Mouse (Mus musculus): ENCODE results near the gene Pagr1a. TPM values are rescaled to one million over a fixed set of nuclear protein-coding genes. Genes with fewer than 3 reads are reported as not detected.

Gene Pagr1a
- polyA plus RNA-seq, 2 experiments, result 31.9 to 47.6 TPM

GRCm38 (mm10) chr7:126996449-126996848, 20.7 kb downstream of the Pagr1a start:
- Histone ChIP-seq H3K27ac (replicated peaks; ENCODE audit: low read depth, low read length) (no peak overlapping the region), H3K4me1 (ENCODE audit: control insufficient read depth, insufficient read depth, low read length) (no peaks in the 10 kb centered on the region), H3K9ac (ENCODE audit: low read depth, low read length, severe bottlenecking) (no peak overlapping the region), H3K4me3 (replicated peaks; ENCODE audit: low read length) (no peak overlapping the region), H3K9me3 (ENCODE audit: control insufficient read depth, low read length) (no peaks in the 10 kb centered on the region), H3K36me3 (ENCODE audit: control insufficient read depth, insufficient read depth, low read length) (no peaks in the 10 kb centered on the region), H3K4me2 (replicated peaks; ENCODE audit: low read depth, low read length, severe bottlenecking) (no peak overlapping the region), H3K27me3 (ENCODE audit: control insufficient read depth, insufficient read depth, low read length) (no peaks in the 10 kb centered on the region)
- no peak for TF ChIP-seq POLR2A (IDR thresholded peaks at IDR 0.05; ENCODE audit: borderline replicate concordance, extremely low read depth, insufficient read depth, insufficient read length)
- WGBS, result 84% methylated on average over 4 of the region's 4 CpGs
- no peak for ATAC-seq (ENCODE audit: low FRiP score, low read depth)
- DNase-seq (ENCODE audit: low spot score), result no peak

- H3K4me1 ChIP-seq (ENCODE audit: control insufficient read depth, insufficient read depth, low read length), result no peaks in the 10 kb centered on the region
- 62% methylated on average over 8 of the region's 8 CpGs for WGBS
These were observed 28.3 kb downstream of the Pagr1a start for GRCm38 (mm10) chr7:126988816-126989215.

GRCm38 (mm10) chr7:126986319-126986718, 30.8 kb downstream of the Pagr1a start:
- H3K9me3 ChIP-seq (ENCODE audit: control insufficient read depth, low read length), result no peaks in the 10 kb centered on the region
- no peak overlapping the region for H3K9ac ChIP-seq (ENCODE audit: low read depth, low read length, severe bottlenecking)
- no peak overlapping the region for H3K27ac ChIP-seq (replicated peaks; ENCODE audit: low read depth, low read length)
- DNase-seq (ENCODE audit: low spot score) (peak; percentile 7), ATAC-seq (ENCODE audit: low FRiP score, low read depth) (no peak)
- WGBS, result 36% methylated on average over 9 of the region's 9 CpGs
- H3K4me2 ChIP-seq (replicated peaks; ENCODE audit: low read depth, low read length, severe bottlenecking), result no peak overlapping the region
- H3K36me3 ChIP-seq (ENCODE audit: control insufficient read depth, insufficient read depth, low read length), result peaks cover 2% of the 10 kb centered on the region; the same call in 1 of the 2 replicates
- H3K4me3 ChIP-seq (replicated peaks; ENCODE audit: low read length), result no peak overlapping the region
- no peaks in the 10 kb centered on the region for H3K4me1 ChIP-seq (ENCODE audit: control insufficient read depth, insufficient read depth, low read length)
- no peaks in the 10 kb centered on the region for H3K27me3 ChIP-seq (ENCODE audit: control insufficient read depth, insufficient read depth, low read length)
- no peak for TF ChIP-seq POLR2A (IDR thresholded peaks at IDR 0.05; ENCODE audit: borderline replicate concordance, extremely low read depth, insufficient read depth, insufficient read length)

More at GRCm38 (mm10) chr7:126988816-126989215, 28.3 kb downstream of the Pagr1a start:
- Histone ChIP-seq H3K27ac (replicated peaks; ENCODE audit: low read depth, low read length) (no peak overlapping the region), H3K9ac (ENCODE audit: low read depth, low read length, severe bottlenecking) (no peak overlapping the region), H3K4me3 (replicated peaks; ENCODE audit: low read length) (no peak overlapping the region), H3K9me3 (ENCODE audit: control insufficient read depth, low read length) (no peaks in the 10 kb centered on the region), H3K36me3 (ENCODE audit: control insufficient read depth, insufficient read depth, low read length) (no peaks in the 10 kb centered on the region), H3K4me2 (replicated peaks; ENCODE audit: low read depth, low read length, severe bottlenecking) (no peak overlapping the region), H3K27me3 (ENCODE audit: control insufficient read depth, insufficient read depth, low read length) (no peaks in the 10 kb centered on the region)
- no peak for ATAC-seq (ENCODE audit: low FRiP score, low read depth)
- DNase-seq (ENCODE audit: low spot score), result no peak
- TF ChIP-seq POLR2A (IDR thresholded peaks at IDR 0.05; ENCODE audit: borderline replicate concordance, extremely low read depth, insufficient read depth, insufficient read length), result no peak

- Histone ChIP-seq H3K4me3 (replicated peaks; ENCODE audit: low read length) (no peak overlapping the region), H3K9me3 (ENCODE audit: control insufficient read depth, low read length) (no peaks in the 10 kb centered on the region), H3K27ac (replicated peaks; ENCODE audit: low read depth, low read length) (no peak overlapping the region), H3K4me1 (ENCODE audit: control insufficient read depth, insufficient read depth, low read length) (no peaks in the 10 kb centered on the region), H3K4me2 (replicated peaks; ENCODE audit: low read depth, low read length, severe bottlenecking) (no peak overlapping the region), H3K9ac (ENCODE audit: low read depth, low read length, severe bottlenecking) (no peak overlapping the region), H3K27me3 (ENCODE audit: control insufficient read depth, insufficient read depth, low read length) (no peaks in the 10 kb centered on the region), H3K36me3 (ENCODE audit: control insufficient read depth, insufficient read depth, low read length) (peaks cover 15% of the 10 kb centered on the region)
- 24% methylated on average over 10 of the region's 10 CpGs for WGBS
- ATAC-seq (ENCODE audit: low FRiP score, low read depth) (no peak), DNase-seq (ENCODE audit: low spot score) (no peak)
- TF ChIP-seq POLR2A (IDR thresholded peaks at IDR 0.05; ENCODE audit: borderline replicate concordance, extremely low read depth, insufficient read depth, insufficient read length), result no peak
These were observed 32.3 kb downstream of the Pagr1a start for GRCm38 (mm10) chr7:126984667-126985444.

GRCm38 (mm10) chr7:126983113-126983512, 34.0 kb downstream of the Pagr1a start:
- DNase-seq (ENCODE audit: low spot score) (no peak), ATAC-seq (ENCODE audit: low FRiP score, low read depth) (no peak)
- Histone ChIP-seq H3K27ac (replicated peaks; ENCODE audit: low read depth, low read length) (no peak overlapping the region), H3K4me2 (replicated peaks; ENCODE audit: low read depth, low read length, severe bottlenecking) (no peak overlapping the region), H3K27me3 (ENCODE audit: control insufficient read depth, insufficient read depth, low read length) (no peaks in the 10 kb centered on the region), H3K4me1 (ENCODE audit: control insufficient read depth, insufficient read depth, low read length) (no peaks in the 10 kb centered on the region), H3K4me3 (replicated peaks; ENCODE audit: low read length) (no peak overlapping the region), H3K9me3 (ENCODE audit: control insufficient read depth, low read length) (no peaks in the 10 kb centered on the region), H3K9ac (ENCODE audit: low read depth, low read length, severe bottlenecking) (no peak overlapping the region), H3K36me3 (ENCODE audit: control insufficient read depth, insufficient read depth, low read length) (peaks cover 31% of the 10 kb centered on the region)
- 77% methylated on average over 7 of the region's 7 CpGs for WGBS
- TF ChIP-seq POLR2A (IDR thresholded peaks at IDR 0.05; ENCODE audit: borderline replicate concordance, extremely low read depth, insufficient read depth, insufficient read length), result no peak

Data from limb, embryonic 14.5 days (tissue).